Mouse (Mus musculus) bone marrow, adult 2 months (tissue): ENCODE measurements at regions not wholly inside any gene's neighbourhood (a gene's known extent, or its start where the extent isn't known, plus 50 kb on each side); places are given as distances from the start of the nearest gene placed in this dataset.

Source experiments
- CTCF ChIP-seq: fragments of 200-500 bp; IDR thresholded peaks from 2 replicates; pipeline ENCODE4 v1.5.1; 2011; ENCODE audit warnings: low read length, control low read depth; ENCODE audit not compliant: control insufficient read depth, insufficient read depth
- POLR2A ChIP-seq: fragments of 200-500 bp; IDR thresholded peaks from 2 replicates; pipeline ENCODE4 v1.6.1; 2011; ENCODE audit warnings: low read depth, mild to moderate bottlenecking, control low read depth, low read length, borderline replicate concordance; ENCODE audit not compliant: control insufficient read depth

DNA sequence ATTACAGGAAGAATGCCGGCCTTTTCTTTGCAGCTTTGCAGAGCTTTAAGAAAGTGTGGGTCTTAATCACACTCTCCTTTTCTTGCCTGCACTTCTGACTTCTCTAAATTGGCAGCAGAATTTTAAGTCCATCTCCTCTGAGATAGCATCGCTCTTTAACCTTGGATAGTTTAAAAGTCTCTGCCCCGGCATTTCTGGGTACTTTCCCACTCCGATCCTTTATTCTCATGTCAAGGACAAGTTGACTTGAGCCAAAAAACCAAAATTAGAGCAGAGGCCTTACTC, 220.0 kb downstream of the Spry2 start:
- no peak for TF ChIP-seq CTCF
- no peak for TF ChIP-seq POLR2A
